Mouse (Mus musculus) skeletal muscle tissue, adult 2 months (tissue): ENCODE measurements around the gene Pxmp2.
A peak's percentile ranks its signal among the peaks of the same experiment; 100 is the strongest.

Experiments used
- DNase-seq: peaks from one replicate; pipeline ENCODE4 v3.0.0-alpha.2; 2012; ENCODE audit warnings: low read depth, low spot score

Gene Pxmp2

GRCm38 (mm10) chr5:110230780-110231461 lies 55.1 kb downstream of the Pxmp2 start, which contains the start of gene Ankle2:
TSS of gene Ankle2 (plus strand) at chr5:110231004.
- peak; percentile 88 for DNase-seq

- DNase-seq: no peak
Measured at GRCm38 (mm10) chr5:110230401-110230779, 55.6 kb downstream of the Pxmp2 start.

GRCm38 (mm10) chr5:110227336-110227883 lies 58.6 kb downstream of the Pxmp2 start:
- DNase-seq: no peak

- DNase-seq: no peak
Measured at GRCm38 (mm10) chr5:110225056-110225455, 60.9 kb downstream of the Pxmp2 start.
